Mouse (Mus musculus) CH12.LX (cell line): ENCODE results near the gene Gbp2b. TPM values are rescaled to one million over a fixed set of nuclear protein-coding genes. Genes with fewer than 3 reads are reported as not detected.

Source experiments
- DNase-seq: peaks from one replicate; pipeline ENCODE4 v3.0.0-alpha.2; 2013; ENCODE audit errors: extremely low read depth
- H3K27ac ChIP-seq: 2 replicates; pipeline ENCODE4 v1.5.1; 2012; ENCODE audit warnings: low read depth, mild to moderate bottlenecking, control low read depth, moderate library complexity; ENCODE audit not compliant: insufficient read depth
- H3K27me3 ChIP-seq: replicated peaks from 2 replicates; pipeline ENCODE3; 2012; ENCODE audit warnings: inconsistent platforms
- H3K36me3 ChIP-seq, 2 experiments: replicated peaks in 1 of 2; 2 replicates each; pipeline versions ENCODE3 to v1.6.1; 2012; ENCODE audit warnings: inconsistent platforms in 1 of 2, low read length in 1 of 2, mild to moderate bottlenecking in 1 of 2, mixed read lengths in 1 of 2, moderate library complexity in 1 of 2; ENCODE audit not compliant: control insufficient read depth in 1 of 2, insufficient read depth in 1 of 2
- H3K4me1 ChIP-seq, 2 experiments: 2 replicates each; pipeline ENCODE4 v1.6.1; 2012; ENCODE audit warnings: inconsistent platforms in 1 of 2, moderate library complexity in 1 of 2; ENCODE audit not compliant: insufficient read depth in 2 of 2, control insufficient read depth in 1 of 2
- H3K4me2 ChIP-seq: 2 replicates; pipeline ENCODE4 v1.6.1; 2012; ENCODE audit warnings: low read depth, mild to moderate bottlenecking, control low read depth; ENCODE audit not compliant: poor library complexity, insufficient read depth, severe bottlenecking
- H3K4me3 ChIP-seq, 3 experiments: fragments of 150-350 bp in 1 of 3; sonication (generic) in 1 of 3; replicated peaks in 1 of 3; 2 replicates each; pipeline versions ENCODE3 to v1.5.1; 2011 to 2012; ENCODE audit warnings: low read depth in 2 of 3, low read length in 2 of 3, mild to moderate bottlenecking in 2 of 3, moderate library complexity in 2 of 3, control low read depth in 1 of 3, improper control_type of control experiment in 1 of 3, inconsistent platforms in 1 of 3, mixed read lengths in 1 of 3; ENCODE audit not compliant: poor library complexity in 1 of 3
- H3K79me2 ChIP-seq: replicated peaks from 2 replicates; pipeline ENCODE4 v1.6.1; 2012; ENCODE audit warnings: mild to moderate bottlenecking, moderate library complexity; ENCODE audit not compliant: control insufficient read depth, poor library complexity, insufficient read depth, severe bottlenecking; ENCODE audit errors: extremely low read depth
- H3K9ac ChIP-seq: 2 replicates; pipeline ENCODE4 v1.6.1; 2012; ENCODE audit warnings: low read depth, mild to moderate bottlenecking, control low read depth, moderate library complexity; ENCODE audit not compliant: insufficient read depth
- H3K9me3 ChIP-seq: replicated peaks from 2 replicates; pipeline ENCODE3; 2012; ENCODE audit warnings: low read length, inconsistent platforms, mixed read lengths
- BHLHE40 ChIP-seq: IDR thresholded peaks from 2 replicates; pipeline ENCODE4 v1.6.1; 2011; ENCODE audit warnings: mild to moderate bottlenecking, low read depth, low read length, improper control_type of control experiment
- CHD1 ChIP-seq: IDR thresholded peaks from 2 replicates; pipeline ENCODE4 v1.6.1; 2012; ENCODE audit warnings: low read depth, low read length, improper control_type of control experiment, inconsistent platforms
- CHD2 ChIP-seq: IDR thresholded peaks from 2 replicates; pipeline ENCODE4 v1.6.1; 2011; ENCODE audit warnings: low read length, improper control_type of control experiment
- CTCF ChIP-seq, 2 experiments: IDR thresholded peaks in 1 of 2; conservative IDR thresholded peaks in 1 of 2; 2 replicates each; pipeline ENCODE4 v1.5.1; 2011 to 2012; ENCODE audit warnings: low read depth in 2 of 2, low read length in 2 of 2, improper control_type of control experiment in 1 of 2, inconsistent platforms in 1 of 2, mild to moderate bottlenecking in 1 of 2, moderate library complexity in 1 of 2
- EP300 ChIP-seq: IDR thresholded peaks from 2 replicates; pipeline ENCODE4 v1.6.1; 2011; ENCODE audit warnings: low read length, improper control_type of control experiment
- ETS1 ChIP-seq: conservative IDR thresholded peaks from 2 replicates; pipeline ENCODE4 v1.6.1; 2012; ENCODE audit warnings: low read depth, mild to moderate bottlenecking, inconsistent platforms, low read length, improper control_type of control experiment, moderate library complexity
- GABPA ChIP-seq: IDR thresholded peaks from 2 replicates; pipeline ENCODE4 v1.6.1; 2012; ENCODE audit warnings: low read depth, low read length, improper control_type of control experiment, inconsistent platforms; ENCODE audit not compliant: insufficient replicate concordance
- HCFC1 ChIP-seq: IDR thresholded peaks from 2 replicates; pipeline ENCODE4 v1.6.1; 2012; ENCODE audit warnings: low read depth, mild to moderate bottlenecking, inconsistent platforms, low read length, improper control_type of control experiment
- IRF4 ChIP-seq: IDR thresholded peaks from 2 replicates; pipeline ENCODE4 v1.6.1; 2014; ENCODE audit warnings: low read depth, mild to moderate bottlenecking, inconsistent platforms, low read length, improper control_type of control experiment
- JUN ChIP-seq: IDR thresholded peaks from 2 replicates; pipeline ENCODE4 v1.6.1; 2011; ENCODE audit warnings: low read depth, mild to moderate bottlenecking, low read length, improper control_type of control experiment, moderate library complexity; ENCODE audit not compliant: insufficient read depth
- JUND ChIP-seq: conservative IDR thresholded peaks from 2 replicates; pipeline ENCODE4 v1.6.1; 2011; ENCODE audit warnings: low read depth, low read length, improper control_type of control experiment
- KAT2A ChIP-seq: IDR thresholded peaks from 2 replicates; pipeline ENCODE4 v1.6.1; 2012; ENCODE audit warnings: low read length, improper control_type of control experiment, inconsistent platforms; ENCODE audit not compliant: insufficient replicate concordance
- MAX ChIP-seq: IDR thresholded peaks from 2 replicates; pipeline ENCODE4 v1.6.1; 2011; ENCODE audit warnings: low read length, improper control_type of control experiment
- MAZ ChIP-seq: IDR thresholded peaks from 2 replicates; pipeline ENCODE4 v1.6.1; 2012; ENCODE audit warnings: low read depth, mild to moderate bottlenecking, inconsistent platforms, low read length, improper control_type of control experiment, moderate library complexity
- MEF2A ChIP-seq: IDR thresholded peaks from 2 replicates; pipeline ENCODE4 v1.6.1; 2014; ENCODE audit warnings: low read depth, mild to moderate bottlenecking, inconsistent platforms, low read length, improper control_type of control experiment, borderline replicate concordance
- MYC ChIP-seq: IDR thresholded peaks from 2 replicates; pipeline ENCODE4 v1.6.1; 2011; ENCODE audit warnings: low read depth, mild to moderate bottlenecking, improper control_type of control experiment, low read length
- NELFE ChIP-seq: IDR thresholded peaks from 2 replicates; pipeline ENCODE4 v1.6.1; 2011; ENCODE audit warnings: low read depth, low read length, improper control_type of control experiment
- NRF1 ChIP-seq: IDR thresholded peaks from 2 replicates; pipeline ENCODE4 v1.6.1; 2014; ENCODE audit warnings: low read depth, mild to moderate bottlenecking, inconsistent platforms, low read length, improper control_type of control experiment, moderate library complexity
- PAX5 ChIP-seq: IDR thresholded peaks from 2 replicates; pipeline ENCODE4 v1.6.1; 2012; ENCODE audit warnings: low read length, inconsistent platforms, mixed read lengths
- POLR2A ChIP-seq: IDR thresholded peaks from 2 replicates; pipeline ENCODE4 v1.6.1; 2011; ENCODE audit warnings: low read depth, mild to moderate bottlenecking, improper control_type of control experiment, low read length
- POLR2AphosphoS2 ChIP-seq: IDR thresholded peaks from 2 replicates; pipeline ENCODE4 v1.6.1; 2011; ENCODE audit warnings: low read depth, low read length, improper control_type of control experiment
- RAD21 ChIP-seq: IDR thresholded peaks from 2 replicates; pipeline ENCODE4 v1.6.1; 2011; ENCODE audit warnings: low read depth, mild to moderate bottlenecking, low read length, improper control_type of control experiment, moderate library complexity
- RCOR1 ChIP-seq: conservative IDR thresholded peaks from 2 replicates; pipeline ENCODE4 v1.6.1; 2012; ENCODE audit warnings: low read depth, mild to moderate bottlenecking, inconsistent platforms, low read length, improper control_type of control experiment
- SIN3A ChIP-seq: IDR thresholded peaks from 2 replicates; pipeline ENCODE4 v1.6.1; 2012; ENCODE audit warnings: low read length, improper control_type of control experiment, inconsistent platforms
- SMC3 ChIP-seq: IDR thresholded peaks from 2 replicates; pipeline ENCODE4 v1.6.1; 2011; ENCODE audit warnings: low read depth, low read length, improper control_type of control experiment
- TBP ChIP-seq: conservative IDR thresholded peaks from 2 replicates; pipeline ENCODE4 v1.6.1; 2011; ENCODE audit warnings: low read depth, low read length, improper control_type of control experiment
- TCF12 ChIP-seq: IDR thresholded peaks from 2 replicates; pipeline ENCODE4 v1.6.1; 2014; ENCODE audit warnings: low read depth, mild to moderate bottlenecking, inconsistent platforms, low read length, improper control_type of control experiment
- UBTF ChIP-seq: IDR thresholded peaks from 2 replicates; pipeline ENCODE4 v1.6.1; 2012; ENCODE audit warnings: low read depth, mild to moderate bottlenecking, inconsistent platforms, low read length, improper control_type of control experiment, moderate library complexity
- USF1 ChIP-seq: IDR thresholded peaks from 2 replicates; pipeline ENCODE4 v1.6.1; 2014; ENCODE audit warnings: low read depth, mild to moderate bottlenecking, inconsistent platforms, low read length, improper control_type of control experiment
- USF2 ChIP-seq: conservative IDR thresholded peaks from 2 replicates; pipeline ENCODE4 v1.6.1; 2011; ENCODE audit warnings: low read depth, low read length, improper control_type of control experiment
- ZC3H11A ChIP-seq: IDR thresholded peaks from 2 replicates; pipeline ENCODE4 v1.6.1; 2012; ENCODE audit warnings: low read depth, mild to moderate bottlenecking, inconsistent platforms, low read length, improper control_type of control experiment
- ZKSCAN1 ChIP-seq: IDR thresholded peaks from 2 replicates; pipeline ENCODE4 v1.6.1; 2012; ENCODE audit warnings: low read depth, inconsistent platforms, low read length, improper control_type of control experiment, borderline replicate concordance
- ZMIZ1 ChIP-seq: IDR thresholded peaks from 2 replicates; pipeline ENCODE4 v1.6.1; 2012; ENCODE audit warnings: low read depth, mild to moderate bottlenecking, inconsistent platforms, low read length, improper control_type of control experiment
- dilution Hi-C: fragments of 300-500 bp; cut with MboI; formaldehyde crosslinking; loops from 2 replicates; pipeline ENCODE4 v1.14.3; 2020; ENCODE audit warnings: low sequenced_read_pairs; ENCODE audit not compliant: extremely low pct_unique_long_range_greater_than_20kb, extremely low pct_ligation_motif_present
- in situ Hi-C: fragments of 300-500 bp; cut with MboI; formaldehyde crosslinking; loops from 3 replicates; pipeline ENCODE4 v1.14.3; 2019; ENCODE audit warnings: low sequenced_read_pairs, low pct_ligation_motif_present, low pct_unique_long_range_greater_than_20kb, mixed read lengths
- polyA plus RNA-seq: library from polyadenylated mRNA; unstranded; fragments of >175 nt; gene quantifications from 2 replicates; pipeline ENCODE4 v1.2.1, GENCODE M21; 2012; ENCODE audit warnings: low read depth; ENCODE audit not compliant: insufficient read length
- total RNA-seq, 2 experiments: library from RNA; depleted of rRNA; stranded (reverse); fragments of 300-350 nt in 1 of 2; fragments of >200 nt in 1 of 2; gene quantifications; 2 replicates each; pipeline ENCODE4 v1.2.3; 2012 to 2014

Gbp2b gene
- total and polyA plus RNA-seq, 3 experiments, result 0.04 to 0.74 (median 0.41) TPM

GRCm38 (mm10) chr3:142630385-142630784 is 35.7 kb downstream of the Gbp2b start:
- Histone ChIP-seq H3K79me2 (no peaks in the 10 kb centered on the region), H3K27me3 (no peaks in the 10 kb centered on the region), H3K4me1 (peaks cover 0 to 8% of the 10 kb centered on the region in 2 experiments; a peak in 1 of 4 replicates), H3K9me3 (no peaks in the 10 kb centered on the region), H3K4me3 (no peak overlapping the region), H3K36me3 (peaks cover 10 to 71% of the 10 kb centered on the region in 2 experiments), H3K9ac (no peak overlapping the region), H3K4me2 (no peak overlapping the region), H3K27ac (no peak overlapping the region)
- in situ Hi-C loops (no loop called here), dilution Hi-C loops (no loop called here)
- TF ChIP-seq NELFE, result no peak
- TF ChIP-seq BHLHE40, result no peak
- DNase-seq, result no peak

GRCm38 (mm10) chr3:142640201-142640600 is 45.6 kb downstream of the Gbp2b start:
- no peaks in the 10 kb centered on the region for H3K27me3 ChIP-seq
- H3K36me3 ChIP-seq, result peaks cover 9 to 20% of the 10 kb centered on the region in 2 experiments
- no peak overlapping the region; the same call in 1 of the 2 replicates for H3K9ac ChIP-seq
- dilution Hi-C loops (no loop called here), in situ Hi-C loops (loop anchor here (5.0 kb wide), 1 partner anchor 67 kb away; no protein-coding TSS in a partner anchor)
- H3K4me3 ChIP-seq, result peak overlapping the region in 1 of 3 experiments; percentile 3
- no peaks in the 10 kb centered on the region for H3K79me2 ChIP-seq
- H3K27ac ChIP-seq, result no peak overlapping the region
- peak; percentile 95 for DNase-seq
- H3K4me2 ChIP-seq, result peak overlapping the region; percentile 60
- peaks cover 5 to 8% of the 10 kb centered on the region in 2 experiments for H3K4me1 ChIP-seq
- no peaks in the 10 kb centered on the region for H3K9me3 ChIP-seq
- peak; percentile 99 for TF ChIP-seq MYC
- peak; percentile 91 for TF ChIP-seq MAX
- TF ChIP-seq SIN3A, result peak; percentile 53
- peak; percentile 93 to 98 for TF ChIP-seq CTCF (conservative IDR thresholded peaks at IDR 0.05 in 1 of 2, IDR thresholded peaks at IDR 0.05 in 1 of 2; ENCODE audit: low read depth in 2 of 2, low read length in 2 of 2)
- no peak for TF ChIP-seq KAT2A
- no peak for TF ChIP-seq GABPA
- peak; percentile 72 for TF ChIP-seq BHLHE40
- peak; percentile 45; the same call in 1 of the 2 replicates for TF ChIP-seq POLR2A
- no peak for TF ChIP-seq ZMIZ1
- TF ChIP-seq ETS1, result no peak
- no peak for TF ChIP-seq EP300
- TF ChIP-seq NELFE, result peak; percentile 43; the same call in 1 of the 2 replicates
- no peak for TF ChIP-seq MAZ
- TF ChIP-seq HCFC1, result no peak
- no peak for TF ChIP-seq ZKSCAN1
- TF ChIP-seq RAD21, result peak; percentile 80
- no peak for TF ChIP-seq CHD2
- peak; percentile 63 for TF ChIP-seq IRF4
- TF ChIP-seq NRF1, result no peak
- TF ChIP-seq PAX5, result no peak
- TF ChIP-seq JUN, result no peak; the same call in 1 of the 2 replicates
- no peak for TF ChIP-seq ZC3H11A
- TF ChIP-seq USF2, result no peak; the same call in 1 of the 2 replicates
- no peak; the same call in 1 of the 2 replicates for TF ChIP-seq JUND
- TF ChIP-seq USF1, result no peak
- TF ChIP-seq CHD1, result no peak
- 0 out of 2 replicates have a peak, but pooled peaks have one; percentile 61 for TF ChIP-seq TBP
- peak; percentile 50; the same call in 1 of the 2 replicates for TF ChIP-seq TCF12
- TF ChIP-seq POLR2AphosphoS2, result no peak
- no peak for TF ChIP-seq RCOR1
- TF ChIP-seq MEF2A, result no peak
- TF ChIP-seq SMC3, result peak; percentile 96
- no peak for TF ChIP-seq UBTF
